Mouse (Mus musculus) left cerebral cortex, postnatal 4 days (tissue): Measurements from ENCODE around the gene Rpl22. TPM values are rescaled to one million over a fixed set of nuclear protein-coding genes. Genes with fewer than 3 reads are reported as not detected.

Experiments
- DNase-seq: peaks from one replicate; pipeline ENCODE4 v3.0.0-alpha.2; 2022
- intact Hi-C: fragments of 180-260 bp; cut with DNase I; formaldehyde crosslinking; loops from one replicate; pipeline ENCODE4 v1.15.1; 2025
- total RNA-seq, 2 experiments: library from RNA; stranded (reverse); gene quantifications; 2 replicates each; pipeline ENCODE4 v1.2.3; 2021

The Rpl22 gene
- total RNA-seq, 2 experiments from 2014 or later: 335 to 363 TPM

GRCm38 (mm10) chr4:152295916-152296315 lies 29.6 kb upstream of the Rpl22 start:
- intact Hi-C loops: no loop called here
- no peak for DNase-seq

DNA sequence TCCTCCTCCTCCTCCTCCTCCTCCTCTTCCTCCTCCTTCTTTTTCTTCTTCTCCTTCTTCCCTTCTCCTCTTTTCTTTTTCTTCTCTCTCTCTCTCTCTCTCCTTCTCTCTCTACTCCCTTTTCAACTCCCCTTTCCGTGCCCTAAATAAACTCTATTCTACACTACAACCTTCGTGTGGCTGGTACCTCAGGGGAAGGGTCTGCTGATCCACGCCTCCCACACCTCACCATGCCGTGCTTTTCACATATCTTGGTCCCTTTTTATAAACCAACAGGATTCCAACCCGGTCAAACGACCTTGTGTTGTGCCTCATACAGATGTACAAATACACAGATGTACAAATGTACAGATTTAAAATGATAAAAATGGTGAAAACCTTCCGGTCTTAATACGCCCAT lies 29.2 kb upstream of the Rpl22 start:
- DNase-seq: no peak
- intact Hi-C loops: no loop called here

DNA sequence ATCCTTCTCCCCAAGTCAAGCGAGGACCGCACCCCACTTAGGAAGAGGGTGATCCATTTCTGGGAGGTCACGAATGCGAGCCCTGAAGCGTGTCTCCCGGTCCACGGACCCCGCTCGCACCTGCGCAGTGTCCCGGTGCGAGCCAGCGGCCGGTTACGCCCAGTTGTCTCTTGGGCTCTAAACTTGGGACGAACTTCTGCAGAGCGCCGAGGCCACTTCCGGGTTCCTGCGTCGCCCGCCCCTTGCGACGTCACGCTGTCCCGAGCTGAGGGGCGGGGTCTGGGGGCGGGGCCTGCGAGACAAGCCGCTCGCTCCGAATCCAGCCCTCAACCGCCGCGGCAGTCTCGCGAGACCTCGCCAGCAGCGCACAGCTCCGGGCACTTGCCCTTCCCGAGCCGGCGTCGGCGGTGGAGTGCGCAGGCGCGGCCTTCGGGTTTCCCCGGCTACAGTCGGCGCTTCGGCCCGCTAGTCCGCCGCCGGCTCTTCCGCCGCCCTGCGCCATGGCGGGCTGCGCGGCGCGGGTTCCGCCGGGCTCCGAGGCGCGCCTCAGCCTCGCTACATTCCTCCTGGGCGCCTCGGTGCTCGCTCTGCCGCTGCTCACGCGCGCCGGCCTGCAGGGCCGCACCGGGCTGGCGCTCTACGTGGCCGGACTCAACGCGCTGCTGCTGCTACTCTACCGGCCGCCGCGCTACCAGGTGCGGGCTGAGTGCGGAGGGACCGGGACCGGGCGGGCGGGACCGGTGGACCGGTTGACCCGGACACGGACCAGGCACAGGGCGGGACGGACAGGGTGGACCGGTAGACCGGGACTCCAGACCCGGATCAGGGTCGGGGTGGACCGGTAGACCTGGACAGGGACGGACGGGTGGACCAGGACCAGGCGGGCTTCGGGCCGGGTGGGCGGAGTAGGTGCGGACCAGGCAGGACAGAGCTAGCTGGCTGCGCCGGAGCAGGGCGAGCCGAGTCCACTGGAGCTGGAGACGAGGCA lies 28.4 kb upstream of the Rpl22 start, which contains the start of gene Icmt:
Gene Icmt (plus strand): TSS at position 354 of the 988 bp plus-strand sequence.
- DNase-seq: peak; percentile 100
- intact Hi-C loops: no loop called here

- DNase-seq: no peak
- intact Hi-C loops: no loop called here
These were observed 26.7 kb upstream of the Rpl22 start for GRCm38 (mm10) chr4:152298836-152299235.

DNA sequence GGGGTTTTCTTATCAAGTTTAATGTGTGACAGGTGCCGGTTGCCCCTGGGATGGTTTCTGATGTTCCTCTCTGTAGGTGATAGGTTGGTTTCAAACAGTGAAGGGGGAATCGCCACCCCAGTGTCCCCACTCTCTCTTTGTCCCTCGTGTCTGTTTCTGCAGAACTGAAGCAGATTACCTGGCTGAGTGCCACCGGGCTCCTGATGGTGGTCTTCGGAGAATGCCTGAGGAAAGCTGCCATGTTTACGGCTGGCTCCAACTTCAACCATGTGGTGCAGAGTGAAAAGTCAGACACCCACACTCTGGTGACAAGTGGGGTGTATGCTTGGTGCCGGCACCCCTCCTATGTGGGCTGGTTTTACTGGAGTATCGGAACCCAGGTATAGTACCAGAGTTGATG lies 25.2 kb upstream of the Rpl22 start:
- DNase-seq: peak; percentile 80
- intact Hi-C loops: no loop called here

DNA sequence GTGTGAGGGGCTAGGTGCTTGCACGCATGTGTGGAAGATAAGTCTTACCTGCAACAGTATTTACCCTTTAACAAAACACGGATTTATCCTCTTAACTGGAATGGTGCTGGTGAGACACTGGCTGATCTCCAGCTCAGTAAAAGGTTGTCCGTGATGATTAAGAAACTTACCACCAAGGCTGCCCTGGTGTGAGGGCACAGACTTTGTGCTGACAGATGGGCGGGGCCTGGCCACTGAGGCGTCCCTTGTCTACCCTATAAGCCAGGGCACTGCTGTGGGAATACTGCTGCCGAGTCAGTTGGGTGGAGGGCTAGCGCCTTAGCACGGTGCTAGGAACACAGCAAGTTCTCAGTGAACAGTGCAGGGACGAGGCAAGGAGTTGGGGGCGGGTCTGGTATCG lies 23.5 kb upstream of the Rpl22 start:
- DNase-seq: no peak
- intact Hi-C loops: no loop called here

- intact Hi-C loops: no loop called here
- no peak for DNase-seq
These were observed 22.4 kb upstream of the Rpl22 start for GRCm38 (mm10) chr4:152303172-152303571.

GRCm38 (mm10) chr4:152304685-152305084 lies 20.9 kb upstream of the Rpl22 start:
- intact Hi-C loops: no loop called here
- peak; percentile 87 for DNase-seq

DNA sequence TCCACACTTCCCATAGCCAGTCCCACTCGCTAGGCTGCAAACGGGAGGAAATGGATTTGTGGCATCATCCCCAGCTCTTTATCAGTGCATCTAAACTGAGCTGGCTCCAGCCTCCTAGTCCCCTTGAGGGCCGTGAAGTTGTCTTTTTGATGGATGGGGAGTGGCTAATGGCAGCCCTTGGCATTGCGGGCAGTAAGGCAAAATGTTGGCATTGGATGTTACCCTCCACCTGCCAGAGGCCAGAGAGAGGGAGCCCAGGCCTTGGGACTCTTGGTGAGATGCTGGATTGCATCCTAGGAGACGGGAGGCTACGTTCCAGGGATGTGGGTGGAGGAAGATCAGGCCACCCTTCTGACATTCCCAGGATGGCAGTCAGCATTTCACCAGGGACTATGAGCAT lies 19.6 kb upstream of the Rpl22 start:
- intact Hi-C loops: no loop called here
- no peak for DNase-seq

DNA sequence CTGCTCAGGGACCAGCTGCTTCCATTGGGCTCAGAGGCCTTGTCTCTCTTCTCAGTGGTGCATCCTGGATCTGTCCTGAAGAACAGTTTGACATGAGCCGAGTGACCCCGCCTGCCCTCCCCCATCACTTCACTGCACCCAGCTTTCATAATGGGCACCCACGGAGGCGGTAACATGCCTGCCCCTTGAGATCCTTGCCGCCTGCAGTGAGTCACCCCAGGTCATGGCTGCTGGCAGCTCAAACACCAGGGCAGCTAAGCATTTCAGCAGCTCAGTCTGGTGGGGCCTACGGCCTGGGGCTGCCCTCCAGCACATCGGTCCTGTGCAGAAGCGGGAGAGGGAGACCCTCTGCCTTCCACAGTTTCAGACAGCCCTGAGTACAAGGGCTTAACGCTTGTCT lies 18.0 kb upstream of the Rpl22 start:
- intact Hi-C loops: no loop called here
- DNase-seq: no peak

DNA sequence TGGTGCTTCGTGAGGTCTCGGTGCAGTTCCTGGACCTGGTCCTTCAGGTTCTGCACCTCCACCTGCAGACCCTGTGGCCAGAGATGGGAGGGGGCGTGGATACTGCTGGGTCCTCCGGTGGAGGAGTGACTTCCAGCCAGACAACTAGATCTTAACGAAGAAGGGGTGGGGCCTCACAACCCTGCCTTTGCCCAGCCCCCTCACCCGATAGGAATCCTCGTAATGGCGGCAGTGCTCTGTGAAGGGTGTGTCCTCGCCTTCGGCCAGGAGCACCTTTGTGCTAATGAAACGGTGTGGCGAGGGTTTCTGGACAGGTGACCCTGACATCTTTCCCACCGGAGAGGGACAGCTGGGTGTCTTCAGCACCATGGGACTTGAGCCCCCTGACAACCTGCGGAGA lies 13.4 kb upstream of the Rpl22 start:
- intact Hi-C loops: no loop called here
- no peak for DNase-seq

DNA sequence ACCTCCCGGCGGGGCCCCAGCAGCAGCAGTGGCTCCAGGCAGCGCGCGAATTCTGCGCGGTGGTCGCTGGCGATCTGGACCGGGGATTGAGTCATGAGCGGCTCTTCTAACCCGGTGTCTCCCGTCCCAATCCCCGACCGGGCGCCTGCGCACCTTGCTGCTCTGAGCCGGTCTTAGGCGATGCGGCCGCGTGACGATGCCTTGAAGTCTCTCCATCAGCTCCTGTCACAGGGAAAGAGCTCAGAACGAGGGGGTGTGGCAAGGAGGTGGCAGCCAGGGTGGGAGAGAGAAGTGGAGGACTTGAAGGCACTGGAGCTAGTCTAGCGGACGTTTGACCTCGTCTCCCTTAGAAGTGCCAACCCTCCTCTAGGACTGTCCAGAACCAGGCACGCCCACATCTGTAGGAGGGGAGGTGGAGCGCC lies 12.3 kb upstream of the Rpl22 start:
- intact Hi-C loops: no loop called here
- no peak for DNase-seq

GRCm38 (mm10) chr4:152313934-152314333 lies 11.6 kb upstream of the Rpl22 start:
- peak; percentile 65 for DNase-seq
- intact Hi-C loops: no loop called here

- intact Hi-C loops: no loop called here
- DNase-seq: no peak
These were observed 9.9 kb upstream of the Rpl22 start for GRCm38 (mm10) chr4:152315498-152316213.

- intact Hi-C loops: no loop called here
- peak; percentile 43 for DNase-seq
These were observed 7.9 kb upstream of the Rpl22 start for GRCm38 (mm10) chr4:152317631-152318033.

- peak; percentile 47 for DNase-seq
- intact Hi-C loops: no loop called here
These were observed 6.9 kb upstream of the Rpl22 start, which contains the start of gene Rnf207 for GRCm38 (mm10) chr4:152318517-152319234. TSS of gene Rnf207 (minus strand) at chr4:152318993.

DNA sequence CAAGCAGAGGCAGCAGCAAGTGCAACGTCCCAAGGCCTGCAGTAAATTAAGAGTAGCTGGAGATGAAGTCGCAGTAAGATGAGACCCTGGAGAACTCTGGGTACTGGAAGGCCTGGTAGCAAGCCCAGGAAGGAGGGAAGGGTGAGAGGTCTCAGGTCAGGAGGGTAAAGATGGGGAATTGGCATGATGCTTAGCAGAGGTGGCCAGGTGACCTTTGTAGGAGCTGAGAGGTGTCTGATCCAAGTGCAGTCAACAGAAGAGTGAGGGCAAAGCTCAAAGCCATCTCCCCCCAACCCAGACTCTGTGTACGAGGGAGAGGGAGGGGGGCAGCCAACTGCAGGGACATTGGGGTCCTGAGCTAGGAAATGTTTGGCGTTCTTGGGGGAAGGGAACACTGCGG lies 4.1 kb upstream of the Rpl22 start:
- intact Hi-C loops: no loop called here
- no peak for DNase-seq

DNA sequence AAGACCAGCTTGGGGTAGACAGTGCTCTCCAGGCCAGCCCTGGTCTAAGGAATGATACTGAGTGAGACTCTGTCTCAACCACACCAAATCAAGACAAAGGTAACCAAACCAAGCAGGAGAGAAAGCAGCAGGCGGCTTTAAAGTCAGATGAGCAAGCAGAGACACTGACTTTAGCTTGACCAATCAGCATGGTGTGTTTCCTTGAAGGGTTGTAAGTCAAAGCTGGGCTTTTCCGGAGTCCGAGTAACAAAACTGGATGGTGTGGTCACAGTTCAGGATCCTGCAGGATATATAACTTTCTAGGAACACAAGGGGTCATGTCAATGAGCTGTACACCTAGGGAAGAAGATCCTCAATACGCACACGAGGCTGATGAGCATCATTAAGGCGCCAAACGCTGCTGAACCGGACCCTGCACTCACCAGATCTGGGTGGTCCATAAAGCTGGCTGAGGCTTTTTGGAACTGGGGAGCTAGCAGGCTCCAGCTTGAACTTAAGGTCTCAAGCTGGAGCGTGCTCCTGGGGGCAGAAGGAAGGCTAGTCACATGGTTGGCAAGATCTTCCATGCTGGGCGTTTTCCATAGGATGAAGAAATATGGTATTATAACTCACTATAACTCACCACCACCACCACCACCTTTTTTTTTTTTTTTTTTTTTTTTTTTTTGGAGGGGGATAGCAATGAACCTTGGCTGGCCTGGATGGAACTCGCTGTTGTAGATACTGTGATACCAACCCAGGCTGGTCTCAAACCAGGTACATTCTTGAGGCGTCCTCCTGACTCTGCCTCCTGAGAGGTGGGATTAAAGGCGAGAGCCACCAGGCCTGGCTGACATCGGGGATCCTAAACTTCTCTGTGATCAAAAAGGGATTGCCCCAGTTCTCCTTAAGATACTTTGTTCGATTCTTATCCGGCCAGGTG lies 640 bp upstream of the Rpl22 start:
- intact Hi-C loops: no loop called here
- no peak for DNase-seq

DNA sequence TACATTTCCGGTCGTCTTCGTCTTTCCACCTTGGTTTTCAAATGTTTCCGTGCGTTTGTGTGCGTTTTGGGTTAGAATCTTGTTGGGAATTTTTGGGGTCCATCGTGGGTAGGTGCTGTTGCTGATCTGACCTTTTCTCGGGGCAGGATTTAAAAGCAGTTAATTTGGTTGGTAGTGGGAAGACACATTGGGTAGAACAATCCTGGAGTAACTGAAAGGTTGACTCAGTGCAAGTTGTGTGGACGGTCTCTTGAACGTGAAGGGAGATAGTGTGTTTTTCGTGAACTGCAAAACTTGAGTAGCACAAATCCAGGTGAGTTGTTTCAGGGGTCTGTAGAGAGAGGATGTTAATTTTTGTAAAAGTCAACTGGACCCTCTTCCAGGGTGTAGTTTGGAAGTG lies 1.0 kb downstream of the Rpl22 start:
- no peak for DNase-seq
- intact Hi-C loops: no loop called here

- DNase-seq: peak; percentile 58
- intact Hi-C loops: no loop called here
These were observed 3.1 kb downstream of the Rpl22 start for GRCm38 (mm10) chr4:152328691-152329090.
